Mouse (Mus musculus) large intestine, adult 2 months (tissue): Measurements from ENCODE around the gene Dapk3. TPM values are rescaled to one million over a fixed set of nuclear protein-coding genes. Genes with fewer than 3 reads are reported as not detected.
A peak's percentile ranks its signal among the peaks of the same experiment; 100 is the strongest.

Experiments
- DNase-seq: peaks from one replicate; pipeline ENCODE4 v3.0.0-alpha.2; 2012; ENCODE audit warnings: low read depth, low spot score
- WGBS: fragments of 180-500 bp; shearing (Covaris S2); methylation state at CpG from one replicate; pipeline ENCODE4 v1.1.7; 2018; 5-methylcytosine and 5-hydroxymethylcytosine counted together
- polyA plus RNA-seq: library from polyadenylated mRNA; depleted of rRNA; stranded (reverse); fragments of >200 nt; gene quantifications from 2 replicates; pipeline ENCODE4 v1.2.3, GENCODE M21; 2012; rRNA removed

The Dapk3 gene
- polyA plus RNA-seq, 1 experiment, result 78.5 TPM

GRCm38 (mm10) chr10:81230438-81231332 is 47.9 kb downstream of the Dapk3 start, which contains the start of gene Atcay:
Gene Atcay (minus strand): TSS chr10:81230833.
- DNase-seq, result no peak
- 23% methylated on average over 27 of the region's 27 CpGs for WGBS

GRCm38 (mm10) chr10:81231436-81231835 is 48.6 kb downstream of the Dapk3 start:
- 62% methylated on average over 7 of the region's 7 CpGs for WGBS
- no peak for DNase-seq

- peak; percentile 88 for DNase-seq
- 5% methylated on average over 29 of the region's 29 CpGs for WGBS
These were observed 49.9 kb downstream of the Dapk3 start, which contains the start of gene Zfr2 for GRCm38 (mm10) chr10:81232580-81233225. Gene Zfr2 (plus strand): TSS chr10:81233155.

- no peak for DNase-seq
- 1% methylated on average over 27 of the region's 28 CpGs for WGBS
These were observed 50.4 kb downstream of the Dapk3 start for GRCm38 (mm10) chr10:81233226-81233585.

- 66% methylated on average over 6 of the region's 6 CpGs for WGBS
- DNase-seq, result no peak
These were observed 51.4 kb downstream of the Dapk3 start for GRCm38 (mm10) chr10:81234206-81234605.

GRCm38 (mm10) chr10:81236471-81237268 is 53.9 kb downstream of the Dapk3 start:
- 87% methylated on average over 12 of the region's 12 CpGs for WGBS
- no peak for DNase-seq

- 86% methylated on average over 2 of the region's 2 CpGs for WGBS
These were observed 55.8 kb downstream of the Dapk3 start for GRCm38 (mm10) chr10:81238618-81239017.

GRCm38 (mm10) chr10:81240876-81241275 is 58.1 kb downstream of the Dapk3 start:
- no peak for DNase-seq

More at GRCm38 (mm10) chr10:81238618-81239017, 55.8 kb downstream of the Dapk3 start:
- DNase-seq, result no peak

GRCm38 (mm10) chr10:81242021-81242420 is 59.2 kb downstream of the Dapk3 start:
- DNase-seq, result no peak
- WGBS, result 94% methylated on average over 16 of the region's 16 CpGs

More at GRCm38 (mm10) chr10:81240876-81241275, 58.1 kb downstream of the Dapk3 start:
- WGBS, result 30% methylated on average over 13 of the region's 13 CpGs

Other genes starting within 250 kb of the Dapk3 start
- 0.83 and 1.1 TPM in 2 replicates for gene Gng7, start 168.1 kb upstream of the Dapk3 start, polyA plus RNA-seq
- 0.22 and 0.36 TPM in 2 replicates for gene Diras1, start 157.3 kb upstream of the Dapk3 start, polyA plus RNA-seq
- gene Slc39a3, start 145.6 kb upstream of the Dapk3 start, polyA plus RNA-seq, result 26.3 and 26.5 TPM in 2 replicates
- 143 and 164 TPM in 2 replicates for gene Sgta, start 122.8 kb upstream of the Dapk3 start, polyA plus RNA-seq
- 31.5 and 36.1 TPM in 2 replicates for gene Thop1, start 113.0 kb upstream of the Dapk3 start, polyA plus RNA-seq
- gene Creb3l3, start 84.1 kb upstream of the Dapk3 start, polyA plus RNA-seq, result 38.1 and 162 TPM in 2 replicates
- gene Map2k2, start 77.1 kb upstream of the Dapk3 start, polyA plus RNA-seq, result 212 and 265 TPM in 2 replicates
- 47.6 and 80.0 TPM in 2 replicates for gene Zbtb7a, start 47.8 kb upstream of the Dapk3 start, polyA plus RNA-seq
- gene Pias4, start 15.1 kb upstream of the Dapk3 start, polyA plus RNA-seq, result 40.4 and 40.5 TPM in 2 replicates
- 1,127 and 1,546 TPM in 2 replicates for gene Eef2, start 6.4 kb upstream of the Dapk3 start, polyA plus RNA-seq
- gene 4930442H23Rik, start 844 bp downstream of the Dapk3 start, polyA plus RNA-seq, result not detected in 2 replicates
- not detected in 2 replicates for gene Nmrk2, start 19.0 kb downstream of the Dapk3 start, polyA plus RNA-seq
- 0.70 and 0.76 TPM in 2 replicates for gene Atcay, start 47.8 kb downstream of the Dapk3 start, polyA plus RNA-seq
- gene Zfr2, start 50.1 kb downstream of the Dapk3 start, polyA plus RNA-seq, result 5.1 and 8.2 TPM in 2 replicates
- gene Matk, start 69.9 kb downstream of the Dapk3 start, polyA plus RNA-seq, result 6.5 and 9.5 TPM in 2 replicates
- gene Mrpl54, start 83.9 kb downstream of the Dapk3 start, polyA plus RNA-seq, result 109 and 119 TPM in 2 replicates
- 72.7 and 114 TPM in 2 replicates for gene Apba3, start 84.0 kb downstream of the Dapk3 start, polyA plus RNA-seq
- gene Tjp3, start 108.6 kb downstream of the Dapk3 start, polyA plus RNA-seq, result 140 and 172 TPM in 2 replicates
- 30.6 and 43.4 TPM in 2 replicates for gene Pip5k1c, start 110.0 kb downstream of the Dapk3 start, polyA plus RNA-seq
- gene Cactin, start 138.1 kb downstream of the Dapk3 start, polyA plus RNA-seq, result 25.7 and 28.1 TPM in 2 replicates
- 7.0 and 8.0 TPM in 2 replicates for gene Tbxa2r, start 145.7 kb downstream of the Dapk3 start, polyA plus RNA-seq
- 0.78 and 0.95 TPM in 2 replicates for gene Gipc3, start 160.3 kb downstream of the Dapk3 start, polyA plus RNA-seq
- 83.6 and 98.6 TPM in 2 replicates for gene Hmg20b, start 167.5 kb downstream of the Dapk3 start, polyA plus RNA-seq
- gene Mfsd12, start 174.5 kb downstream of the Dapk3 start, polyA plus RNA-seq, result 12.1 and 13.6 TPM in 2 replicates
- 3.6 and 4.6 TPM in 2 replicates for gene 4930404N11Rik, start 182.8 kb downstream of the Dapk3 start, polyA plus RNA-seq
- 81.5 and 85.5 TPM in 2 replicates for gene Fzr1, start 195.5 kb downstream of the Dapk3 start, polyA plus RNA-seq
- gene Dohh, start 201.4 kb downstream of the Dapk3 start, polyA plus RNA-seq, result 48.2 and 60.4 TPM in 2 replicates
- 3.3 and 3.7 TPM in 2 replicates for gene Gm48551, start 201.5 kb downstream of the Dapk3 start, polyA plus RNA-seq
- gene Gm48552, start 206.0 kb downstream of the Dapk3 start, polyA plus RNA-seq, result 0.98 and 4.1 TPM in 2 replicates
- 2,134 and 4,482 TPM in 2 replicates for gene Smim24, start 210.0 kb downstream of the Dapk3 start, polyA plus RNA-seq